Mouse (Mus musculus) A20 (cell line): ENCODE results near the gene Slc35f4.

Experiments
- DNase-seq: peaks from one replicate; pipeline ENCODE4 v3.0.0-alpha.2; 2011; ENCODE audit warnings: low read depth, low spot score

Gene Slc35f4

DNA sequence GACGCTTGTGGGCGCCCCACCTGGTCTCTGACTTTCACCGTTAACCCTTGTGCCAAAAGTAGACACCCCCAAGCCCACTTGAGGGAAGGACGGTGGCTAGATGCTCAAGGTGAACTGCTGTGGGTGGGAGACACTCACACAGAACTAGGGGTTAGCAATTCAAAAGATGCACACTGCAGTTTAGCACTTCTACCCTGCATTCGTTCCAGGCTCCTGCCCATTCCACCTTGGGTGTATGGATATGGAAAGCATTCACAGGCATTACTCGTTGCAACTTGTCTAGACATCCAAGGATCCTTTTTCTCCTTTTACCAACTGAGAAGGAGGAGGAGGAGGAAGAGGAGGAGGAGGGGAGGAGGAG, at the start of gene Slc35f4:
Slc35f4 (minus strand) TSS at position 116 of the 361 bp plus-strand sequence.
- DNase-seq = no peak

DNA sequence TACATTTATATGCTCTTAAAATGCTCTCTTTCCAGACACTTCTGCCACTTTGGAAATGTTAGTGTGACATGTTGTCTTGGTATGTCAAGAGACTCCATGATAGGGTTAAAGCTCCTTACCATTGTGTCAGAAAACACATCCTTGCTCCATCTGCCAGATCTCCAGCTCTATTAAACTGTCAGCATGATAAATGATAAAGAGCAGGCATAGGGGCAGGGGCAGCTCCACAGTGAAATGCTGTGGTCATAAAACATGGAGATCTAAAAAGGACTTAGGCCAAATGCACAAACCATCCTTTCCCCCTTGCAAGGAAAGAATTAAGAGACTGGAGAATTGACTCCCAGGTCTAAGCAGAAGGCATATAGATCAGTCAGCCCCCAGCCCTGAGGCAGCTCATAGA, 42.5 kb upstream of the Slc35f4 start:
- no peak for DNase-seq

DNA sequence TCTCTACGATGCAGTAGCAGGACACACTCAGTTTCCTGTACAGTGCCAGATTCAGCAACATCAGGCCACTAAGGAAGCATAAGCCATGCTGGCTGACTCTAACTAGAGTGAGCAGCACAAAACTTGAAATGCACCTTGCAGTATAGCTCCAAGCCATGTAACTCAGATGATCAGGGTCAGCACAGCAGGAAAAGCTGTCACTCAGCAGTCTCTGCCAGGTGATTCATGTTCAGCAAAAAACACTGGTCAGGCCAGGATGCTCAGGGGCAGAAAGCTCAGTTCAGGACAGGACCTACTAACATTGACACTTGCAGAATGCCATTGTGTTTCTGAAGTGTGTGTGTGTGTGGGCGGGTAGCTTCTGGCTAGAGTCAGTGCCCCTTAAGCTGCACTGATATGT, 34.9 kb upstream of the Slc35f4 start:
- DNase-seq = no peak

DNA sequence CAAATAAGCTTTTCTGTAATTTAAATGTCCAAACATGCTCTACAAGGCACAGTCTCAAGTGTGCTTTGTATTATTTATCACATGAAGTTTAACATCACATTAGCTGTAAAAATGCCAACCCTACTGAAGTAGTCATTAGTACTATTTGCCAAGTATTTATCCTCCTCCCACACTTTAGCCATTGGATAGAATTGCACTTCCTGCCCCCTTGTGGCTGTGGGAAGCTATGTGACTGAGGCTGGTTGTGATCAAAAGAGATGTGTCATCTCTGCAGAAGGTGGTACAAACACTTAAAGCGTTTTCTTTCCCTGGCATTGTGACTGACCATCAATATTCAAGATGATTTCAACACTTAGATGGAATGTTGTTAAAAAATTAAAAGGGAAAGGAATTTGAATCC, 14.3 kb upstream of the Slc35f4 start:
- no peak for DNase-seq

DNA sequence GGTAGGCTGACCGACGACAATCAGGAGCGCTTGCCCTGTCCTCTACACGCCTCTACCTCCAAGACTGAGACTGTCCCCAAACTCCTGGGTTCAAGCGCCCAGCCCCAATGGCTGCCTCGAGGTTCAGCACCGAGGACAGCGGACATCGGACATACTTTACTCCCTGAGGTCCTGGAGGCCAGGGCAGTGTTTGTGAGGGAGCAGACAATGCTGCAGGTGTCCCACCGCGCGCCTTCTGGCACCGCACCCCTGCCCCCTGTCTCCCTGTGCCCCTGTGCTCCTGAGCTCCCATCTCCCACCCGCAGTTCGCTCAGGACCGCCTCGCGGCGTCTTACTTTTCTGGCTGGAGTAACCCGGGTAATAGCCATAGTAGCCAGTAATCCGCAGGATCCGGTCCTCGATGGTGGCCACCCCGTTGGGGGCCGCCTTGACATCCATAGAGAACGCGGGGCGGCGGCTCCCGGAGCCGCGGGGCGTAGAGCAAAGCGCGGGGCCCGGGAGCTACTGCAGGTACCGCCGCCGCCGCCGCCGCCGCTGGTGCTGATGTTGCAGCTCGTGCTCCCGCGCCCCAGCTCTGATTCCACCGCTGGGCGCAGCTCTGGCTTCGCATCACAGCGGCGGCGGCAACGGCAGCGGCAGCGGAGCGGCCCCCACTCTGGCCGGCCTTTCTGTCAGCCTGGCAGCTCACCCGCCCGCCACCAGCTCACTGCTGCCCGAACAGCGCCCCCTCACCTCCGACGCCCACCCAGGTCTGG, 493 bp downstream of the Slc35f4 start:
- no peak for DNase-seq

DNA sequence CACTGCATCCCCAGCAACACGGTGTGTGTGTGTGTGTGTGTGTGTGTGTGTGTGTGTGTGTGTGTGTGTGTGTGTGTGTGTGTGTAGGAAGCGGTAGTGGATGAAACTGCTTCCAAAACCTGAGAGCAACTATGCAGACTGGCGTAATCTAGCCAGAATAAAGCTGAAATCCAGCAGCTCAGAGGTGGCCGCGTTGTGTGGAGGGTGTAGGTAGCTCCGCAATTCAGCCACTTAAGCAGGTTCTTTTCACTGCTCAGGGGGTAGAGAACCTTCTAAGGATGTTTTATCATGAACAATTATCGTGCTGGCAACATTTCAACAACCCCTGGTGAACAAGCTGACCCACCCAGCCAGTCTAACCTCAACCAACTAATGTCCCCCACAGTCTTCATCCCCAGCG, 1.2 kb downstream of the Slc35f4 start:
- no peak for DNase-seq

DNA sequence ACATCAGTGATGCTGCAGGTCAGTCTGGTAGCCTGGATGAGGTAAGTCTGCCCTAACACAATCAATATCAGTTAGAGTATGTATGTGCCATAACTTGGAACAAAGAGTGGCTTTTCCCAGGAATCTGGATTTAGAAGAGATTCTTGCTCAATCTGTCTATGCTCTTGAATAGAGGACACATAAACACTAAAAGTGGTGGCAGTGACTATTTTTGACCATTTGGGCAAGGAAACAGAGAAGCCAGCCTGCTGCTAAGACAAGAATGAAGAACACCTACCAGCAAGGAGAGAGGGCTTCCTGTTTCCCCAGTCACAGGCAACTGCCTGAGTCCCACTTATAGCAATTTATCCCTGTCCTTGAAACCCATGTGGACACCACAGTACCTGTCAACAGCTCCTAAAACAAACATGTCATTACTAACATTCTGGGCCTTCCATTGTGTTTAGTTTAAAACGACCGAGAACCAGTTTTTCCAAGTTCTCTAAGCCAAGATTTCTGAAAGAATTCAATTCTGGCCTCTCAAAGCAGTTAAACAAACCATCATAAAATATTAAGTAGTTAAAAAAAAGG, 10.7 kb downstream of the Slc35f4 start:
- DNase-seq = no peak

DNA sequence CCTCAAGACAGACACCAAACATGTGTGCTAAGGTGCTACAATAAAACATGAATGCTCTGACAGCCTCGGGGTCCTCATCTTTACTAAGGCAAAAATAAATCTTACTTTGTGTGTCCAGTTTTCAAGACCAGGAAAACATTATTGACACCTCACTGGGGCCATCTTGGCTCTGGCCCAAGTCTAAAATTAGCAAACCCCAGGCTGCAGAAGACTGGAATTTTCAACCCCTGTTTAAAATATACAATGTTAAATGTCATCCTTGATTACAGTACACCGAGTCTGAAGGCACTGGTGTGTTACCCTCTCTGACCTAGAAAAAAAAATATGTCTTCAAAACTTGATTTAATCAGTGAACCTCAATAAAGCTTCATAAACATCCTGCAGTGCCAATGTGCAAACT, 11.7 kb downstream of the Slc35f4 start:
- no peak for DNase-seq

DNA sequence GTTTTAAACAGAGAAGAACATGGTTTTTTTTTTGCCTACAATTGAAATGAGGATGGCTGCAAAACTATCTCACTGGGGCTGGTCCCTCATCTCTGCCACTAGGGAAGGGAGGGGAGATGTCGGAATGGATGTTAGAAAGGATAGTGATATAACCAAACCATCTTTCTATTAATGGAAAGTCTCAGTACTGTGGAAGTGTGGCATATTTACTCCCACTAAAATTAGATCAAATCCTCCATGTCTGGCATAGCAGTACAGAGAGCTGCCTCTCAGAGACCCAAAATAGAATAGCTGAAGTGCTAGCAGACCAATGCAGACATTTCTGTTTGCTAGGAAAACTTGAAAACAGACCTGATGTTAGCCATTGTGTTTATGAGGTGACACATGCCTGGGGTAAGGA, 30.7 kb downstream of the Slc35f4 start:
- DNase-seq = no peak

DNA sequence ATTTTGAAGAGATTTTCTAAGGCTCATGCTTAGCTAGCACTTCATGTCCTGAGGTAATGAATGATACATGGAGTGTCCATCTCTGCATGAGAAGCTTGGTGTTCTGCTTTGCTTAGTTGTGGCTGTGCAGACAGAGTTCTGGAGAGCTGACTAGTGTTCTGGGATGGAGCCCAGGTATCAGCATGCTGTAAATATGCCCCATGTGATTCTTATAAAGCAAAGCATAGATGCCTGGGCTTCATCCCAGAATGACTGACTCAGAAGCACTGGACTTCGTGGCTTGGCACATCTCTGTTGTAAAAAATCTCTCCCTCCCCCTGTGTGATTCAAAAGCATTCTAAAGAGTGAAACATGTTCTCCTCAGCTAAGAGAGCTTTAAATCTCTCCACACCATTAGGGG, 32.1 kb downstream of the Slc35f4 start:
- no peak for DNase-seq

DNA sequence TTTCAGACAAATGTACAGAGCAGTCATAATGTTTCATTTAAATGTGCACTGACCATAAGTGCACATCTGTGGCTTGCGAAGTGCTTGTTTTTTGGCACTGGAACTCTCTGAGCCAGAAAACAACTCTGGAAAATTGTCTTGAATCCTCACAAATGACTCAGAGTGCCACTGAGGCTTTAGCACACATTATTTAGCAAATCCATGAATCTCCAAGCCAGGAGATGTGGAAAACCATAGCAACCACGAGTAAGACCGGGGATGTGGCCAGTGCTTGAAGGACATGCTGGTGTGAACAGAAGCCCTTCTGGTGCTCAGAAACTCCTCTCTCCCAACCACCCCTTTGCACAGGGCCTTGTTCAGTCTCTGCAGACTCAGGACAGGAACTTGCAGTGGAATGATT, 33.3 kb downstream of the Slc35f4 start:
- no peak for DNase-seq

DNA sequence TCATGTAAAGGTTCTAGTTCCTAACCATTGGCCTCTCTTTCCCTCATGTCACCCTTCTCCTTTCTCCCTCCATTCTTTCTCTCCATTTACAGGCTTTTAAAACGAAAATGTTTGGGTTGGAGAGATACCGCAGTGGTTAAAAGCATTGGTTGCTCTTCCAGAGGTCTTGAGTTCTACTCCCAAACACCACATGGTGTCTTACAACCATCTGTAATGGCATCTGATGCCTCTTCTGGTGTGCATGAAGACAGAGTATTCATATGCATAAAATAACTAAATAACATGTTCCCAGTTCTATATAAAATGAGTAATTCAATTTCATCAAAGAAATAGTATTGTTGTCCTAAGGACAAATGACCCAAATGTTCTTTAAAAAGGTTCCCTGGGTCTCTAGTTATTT, 49.2 kb downstream of the Slc35f4 start:
- DNase-seq = no peak

DNA sequence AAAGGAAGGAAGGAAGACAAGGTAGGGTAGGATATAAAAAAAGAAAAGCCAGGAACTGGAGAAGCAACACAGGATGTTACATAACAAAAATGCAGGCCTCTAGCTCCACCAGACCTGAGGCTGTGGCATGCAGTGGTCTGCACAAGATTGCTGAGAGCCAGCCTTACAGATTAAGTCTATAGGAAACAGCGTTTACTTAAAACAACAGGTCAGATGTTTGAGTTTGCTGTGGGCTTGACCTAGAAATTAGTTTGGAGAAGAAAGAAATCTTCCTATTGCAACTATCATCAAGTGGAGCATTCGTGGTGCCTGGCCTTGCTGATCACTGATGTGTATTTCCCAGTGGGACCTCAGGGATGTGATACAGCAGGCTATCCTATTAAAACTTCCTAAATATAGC, 64.1 kb downstream of the Slc35f4 start:
- DNase-seq = no peak

DNA sequence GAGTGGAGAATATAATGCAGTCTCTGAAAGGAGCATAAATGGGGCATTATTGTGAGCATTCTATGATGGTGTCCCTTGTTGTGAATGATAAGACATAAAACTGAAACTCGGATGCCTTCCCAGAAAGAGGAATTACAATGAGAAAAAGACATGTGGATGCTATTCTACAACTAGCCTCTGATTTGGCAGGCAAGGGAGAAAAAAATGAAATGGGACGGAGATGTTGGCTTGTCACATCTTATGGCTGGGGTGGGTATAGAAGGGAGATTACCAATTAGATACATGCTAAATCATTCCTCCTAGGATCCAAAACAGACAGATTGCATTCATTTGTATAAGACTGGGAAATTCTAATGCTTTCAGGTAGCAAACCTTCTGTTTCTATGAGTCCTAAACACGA, 65.0 kb downstream of the Slc35f4 start:
- no peak for DNase-seq

DNA sequence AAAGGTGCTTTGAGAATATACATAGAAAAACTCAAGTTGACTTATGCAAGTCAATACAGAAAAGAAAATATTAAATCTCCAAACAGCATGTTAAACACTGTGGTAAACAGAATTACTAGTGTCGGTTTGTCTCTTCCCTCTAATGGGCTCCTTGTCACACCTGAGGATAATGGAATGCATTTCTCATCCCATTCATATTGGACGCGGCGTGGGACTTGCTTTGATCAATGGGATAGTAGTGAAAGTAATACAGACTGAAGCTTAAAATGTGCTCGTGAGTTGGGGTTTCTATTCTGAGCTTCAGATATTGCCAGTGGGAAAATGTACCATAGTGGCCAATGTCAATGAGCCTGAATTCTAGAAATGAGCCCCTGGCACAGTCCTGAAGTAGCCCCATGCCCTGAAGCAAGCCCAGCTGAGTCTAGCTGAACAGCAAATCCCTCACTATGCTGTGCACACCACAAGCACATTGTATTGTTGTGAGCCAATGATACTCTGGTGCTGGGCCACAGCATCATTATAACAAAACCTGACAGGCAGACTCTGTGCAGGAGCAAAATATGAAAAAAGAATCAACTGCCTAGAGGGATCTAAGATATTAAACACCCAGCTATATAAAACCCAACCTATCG, 71.4 kb downstream of the Slc35f4 start:
- DNase-seq = no peak

DNA sequence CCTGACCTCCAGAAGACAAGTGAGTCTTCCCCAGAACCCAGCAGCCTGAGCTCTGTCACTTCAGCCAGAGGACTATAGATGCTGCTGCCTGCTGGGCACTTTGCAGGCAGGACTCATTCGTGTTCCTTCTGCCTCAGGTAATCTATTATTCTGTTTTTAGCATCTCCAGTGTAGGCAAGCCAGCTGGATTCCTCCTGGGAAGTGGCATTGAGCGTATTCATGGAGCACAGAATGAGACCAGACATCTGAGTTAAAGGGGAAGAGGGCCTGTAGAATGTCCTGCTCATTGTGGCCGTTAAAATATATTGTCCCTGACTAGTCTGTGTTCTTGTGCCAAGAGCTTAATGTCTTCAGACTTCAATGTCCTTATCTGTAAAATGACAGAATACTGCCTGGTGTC, 72.1 kb downstream of the Slc35f4 start:
- no peak for DNase-seq

DNA sequence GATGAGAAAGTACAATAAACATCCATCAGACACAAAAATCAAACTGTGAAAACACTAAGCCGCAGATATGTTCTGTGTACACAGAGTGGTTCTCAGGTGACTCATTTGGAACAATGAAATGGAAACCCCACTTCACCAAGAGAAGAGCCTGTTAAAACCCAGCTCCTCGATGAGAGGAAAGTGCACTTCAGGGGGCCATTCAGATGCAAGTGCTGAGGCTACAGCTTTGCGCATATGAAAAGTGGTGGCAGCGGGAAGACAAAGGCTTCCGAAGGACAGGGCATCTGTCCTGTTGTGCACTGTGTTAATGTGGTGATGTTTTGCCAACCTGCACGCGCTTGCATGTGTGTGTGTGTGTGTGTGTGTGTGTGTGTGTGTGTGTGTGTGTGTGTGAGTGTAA, 78.2 kb downstream of the Slc35f4 start:
- DNase-seq = no peak

DNA sequence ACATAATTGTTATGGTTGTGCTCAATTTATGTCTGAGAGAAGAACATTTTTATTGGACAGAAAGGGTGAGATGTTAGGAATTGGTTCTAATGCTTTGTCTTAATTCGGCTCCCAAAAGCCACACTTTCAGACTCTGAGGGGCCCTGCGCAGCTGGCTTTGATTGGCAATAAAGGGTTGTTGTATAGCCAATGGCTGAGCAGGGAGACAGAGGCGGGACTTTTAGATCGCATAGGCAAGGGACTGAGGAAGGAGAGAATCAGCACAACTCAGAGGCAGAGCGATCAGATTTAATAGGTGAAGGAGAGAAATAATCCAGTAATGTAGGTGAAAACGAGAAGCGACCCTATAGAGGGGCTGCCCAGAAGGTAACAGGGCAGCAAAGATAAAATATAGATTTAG, 79.4 kb downstream of the Slc35f4 start:
- no peak for DNase-seq

DNA sequence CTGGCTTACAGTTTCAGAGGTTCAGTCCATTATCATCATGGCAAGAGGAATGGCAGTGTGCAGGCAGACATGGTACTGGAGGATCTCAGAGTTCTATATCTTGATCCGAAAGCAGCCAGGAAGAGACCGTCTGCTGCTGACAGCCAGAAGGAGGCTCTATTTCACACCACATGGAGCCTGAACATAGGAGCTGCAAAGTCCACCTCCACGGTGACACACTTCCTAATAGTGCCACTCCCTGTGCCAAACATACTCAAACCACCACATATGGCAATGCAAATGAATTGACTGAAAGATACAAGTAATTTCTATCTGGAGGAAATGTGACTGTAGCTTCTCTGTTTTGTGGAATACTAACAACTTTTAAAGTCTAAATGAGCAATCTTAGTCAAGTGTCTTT, 89.0 kb downstream of the Slc35f4 start:
- DNase-seq = no peak

DNA sequence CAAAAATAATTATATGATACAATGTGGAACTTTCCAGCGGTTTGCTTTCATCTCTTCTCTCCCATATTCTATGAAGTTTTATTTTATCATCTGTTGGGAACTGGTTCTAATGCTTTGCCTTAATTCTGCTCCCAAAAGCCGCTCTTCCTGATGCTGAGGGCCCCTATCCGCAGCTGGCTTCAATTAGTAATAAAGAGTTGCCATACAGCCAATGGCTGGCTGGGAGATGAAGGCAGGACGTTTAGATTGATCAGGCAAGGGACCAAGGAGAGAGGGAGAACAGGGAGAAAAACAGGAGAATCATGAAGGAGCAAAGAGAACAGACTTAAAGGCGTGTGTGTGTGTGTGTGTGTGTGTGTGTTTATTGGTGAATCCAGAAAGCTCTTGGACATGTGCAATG, 94.0 kb downstream of the Slc35f4 start:
- no peak for DNase-seq

DNA sequence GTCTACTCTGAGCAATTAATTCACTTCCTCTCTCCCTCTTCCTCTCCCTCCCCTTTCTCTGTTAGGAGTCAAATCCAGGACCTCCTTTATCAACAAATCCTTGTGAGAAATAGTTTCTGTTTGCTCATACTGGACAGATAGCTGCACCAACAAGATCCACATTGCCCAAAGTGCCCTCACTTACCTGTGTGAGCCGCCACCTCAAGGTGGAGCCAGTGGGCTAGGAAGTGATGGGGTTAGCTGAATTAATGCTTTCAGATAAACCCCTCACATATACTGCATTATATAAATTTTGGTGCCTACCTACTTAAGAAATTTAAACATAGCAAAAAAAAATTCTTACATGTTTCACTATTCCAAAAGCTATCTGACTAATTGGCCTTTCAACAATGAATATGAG, 133.4 kb downstream of the Slc35f4 start:
- no peak for DNase-seq

DNA sequence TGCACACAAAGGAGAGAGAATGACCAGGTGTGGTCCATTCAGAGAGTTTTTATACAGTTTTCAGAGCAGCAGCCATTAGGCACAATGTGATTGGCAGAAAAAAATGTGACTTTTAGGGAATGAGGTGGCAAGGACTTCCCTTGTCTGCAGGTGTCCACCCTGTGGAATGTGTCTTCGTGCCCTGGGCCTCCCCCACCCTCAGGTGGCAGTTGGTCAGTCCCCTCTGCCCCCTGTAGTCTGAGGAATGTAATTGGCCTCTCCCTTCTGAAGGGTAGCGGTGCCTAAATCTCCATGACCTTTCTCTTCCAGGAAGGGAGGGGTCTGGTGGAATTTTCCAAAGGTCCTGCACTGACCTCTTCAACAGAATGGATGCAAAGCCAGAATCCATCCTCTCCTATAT, 163.7 kb downstream of the Slc35f4 start:
- no peak for DNase-seq

DNA sequence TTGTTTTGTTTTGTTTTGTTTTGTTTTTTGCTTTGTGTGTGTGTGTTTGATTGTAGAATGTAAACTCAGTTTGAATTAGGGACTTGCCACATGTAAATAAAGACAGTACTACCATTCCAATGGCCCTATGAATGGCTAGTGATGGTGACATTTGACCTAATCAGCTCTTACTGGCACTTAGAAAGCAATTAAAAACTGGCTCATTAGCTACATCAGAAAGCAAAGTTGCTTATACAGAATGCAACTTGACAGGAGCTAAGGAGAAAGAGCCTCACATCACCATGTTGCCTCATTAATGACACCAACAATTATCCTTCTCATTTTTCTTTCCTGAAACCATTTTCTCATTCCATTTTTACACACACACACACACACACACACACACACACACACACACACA, 170.3 kb downstream of the Slc35f4 start:
- DNase-seq = no peak

DNA sequence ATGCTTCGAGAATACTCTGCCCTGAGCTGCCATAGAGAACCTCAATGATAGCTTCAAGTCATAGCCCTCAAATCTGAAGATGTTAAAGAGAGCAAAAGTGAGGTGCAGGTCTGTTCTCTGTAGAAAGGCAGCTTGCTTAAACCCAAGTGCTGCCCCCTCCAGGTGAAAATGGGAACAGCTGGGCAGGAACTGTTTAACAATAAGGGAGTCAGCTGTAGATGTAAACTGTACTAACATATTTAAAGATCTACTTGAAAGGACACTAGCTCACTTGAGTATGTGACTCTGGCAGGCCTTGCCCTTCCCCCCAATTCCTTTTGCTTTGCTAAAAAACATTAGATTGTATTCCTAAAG, 177.0 kb downstream of the Slc35f4 start:
- peak; percentile 8 for DNase-seq
